Mouse (Mus musculus): ENCODE results near the gene Atp8a1.

- TF ChIP-seq CTCF (IDR thresholded peaks at IDR 0.05; ENCODE audit: low read depth, low read length) (no peak), POLR2A (IDR thresholded peaks at IDR 0.05; ENCODE audit: insufficient read depth, low read length) (no peak)
These were observed 214.0 kb downstream of the Atp8a1 start for GRCm38 (mm10) chr5:67633138-67633782.
